Mouse (Mus musculus) midbrain, embryonic 15.5 days (tissue): Measurements from ENCODE around the gene Olfr493. TPM values are rescaled to one million over a fixed set of nuclear protein-coding genes. Genes with fewer than 3 reads are reported as not detected.

Experiments used
- ATAC-seq: fragments of 200-750 bp; cut with Nextera tagmentation; replicated peaks from 2 replicates; pipeline ENCODE4 v1.8.0; 2017; ENCODE audit warnings: moderate TSS enrichment
- H3K27ac ChIP-seq: fragments of 300-500 bp; sonication (generic); 2 replicates; pipeline ENCODE4 v1.5.1; 2015; ENCODE audit warnings: mild to moderate bottlenecking, inconsistent platforms
- H3K27me3 ChIP-seq: fragments of 300-500 bp; sonication (generic); replicated peaks from 2 replicates; pipeline ENCODE4 v1.6.1; 2015; ENCODE audit warnings: inconsistent platforms
- H3K36me3 ChIP-seq: fragments of 300-500 bp; sonication (generic); replicated peaks from 2 replicates; pipeline ENCODE4 v1.6.1; 2015; ENCODE audit warnings: inconsistent platforms
- H3K4me1 ChIP-seq: fragments of 300-500 bp; sonication (generic); 2 replicates; pipeline ENCODE4 v1.6.1; 2015; ENCODE audit warnings: inconsistent platforms
- H3K4me2 ChIP-seq: fragments of 300-500 bp; sonication (generic); 2 replicates; pipeline ENCODE4 v1.6.1; 2015; ENCODE audit warnings: inconsistent platforms, mild to moderate bottlenecking, moderate library complexity
- H3K4me3 ChIP-seq: fragments of 300-500 bp; sonication (generic); 2 replicates; pipeline ENCODE4 v1.5.1; 2015; ENCODE audit warnings: mild to moderate bottlenecking, inconsistent platforms
- H3K9ac ChIP-seq: fragments of 300-500 bp; sonication (generic); 2 replicates; pipeline ENCODE4 v1.6.1; 2015; ENCODE audit warnings: mild to moderate bottlenecking, inconsistent platforms
- H3K9me3 ChIP-seq: fragments of 300-500 bp; sonication (generic); 2 replicates; pipeline ENCODE4 v1.6.1; 2016; ENCODE audit warnings: inconsistent platforms
- WGBS: fragments of 180-500 bp; shearing (Covaris S2); methylation state at CpG from one replicate; pipeline ENCODE4 v1.1.7; 2015; ENCODE audit warnings: mixed read lengths; 5-methylcytosine and 5-hydroxymethylcytosine counted together
- polyA plus RNA-seq: library from polyadenylated mRNA; unstranded; fragments of >200 nt; fragmentation: Nextera tagmentation; extraction: Ambion mirVana; gene quantifications from 2 replicates; pipeline ENCODE4 v1.2.1, GENCODE M21; 2015

Gene Olfr493
- polyA plus RNA-seq: not detected in 2 replicates

- WGBS: 78% methylated on average over 1 of the region's 1 CpGs
- no peaks in the 10 kb centered on the region for H3K4me1 ChIP-seq
- H3K27ac ChIP-seq: no peak within 1 kb of the TSS
- H3K27me3 ChIP-seq: no peaks in the 10 kb centered on the region
- H3K4me2 ChIP-seq: no peak within 1 kb of the TSS
- ATAC-seq: no peak
- no peak within 1 kb of the TSS for H3K4me3 ChIP-seq
- H3K9me3 ChIP-seq: no peaks in the 10 kb centered on the region
- H3K9ac ChIP-seq: no peak within 1 kb of the TSS
- H3K36me3 ChIP-seq: no peaks in the 10 kb centered on the region
Measured at GRCm38 (mm10) chr7:108346879-108347278, at the start of gene Olfr493. TSS of gene Olfr493 (minus strand) at chr7:108346979.

- Histone ChIP-seq H3K4me3 (no peak within 1 kb of the TSS), H3K4me1 (no peaks in the 10 kb centered on the region), H3K27ac (no peak within 1 kb of the TSS), H3K9me3 (no peaks in the 10 kb centered on the region), H3K36me3 (no peaks in the 10 kb centered on the region), H3K27me3 (no peaks in the 10 kb centered on the region), H3K4me2 (no peak within 1 kb of the TSS), H3K9ac (no peak within 1 kb of the TSS)
- no peak for ATAC-seq
- WGBS: 79% methylated on average over 1 of the region's 1 CpGs
Measured at GRCm38 (mm10) chr7:108392867-108393266, 46.1 kb upstream of the Olfr493 start, which contains the start of gene Olfr495. TSS of gene Olfr495 (plus strand) at chr7:108393167.

GRCm38 (mm10) chr7:108365035-108365434 lies 18.3 kb upstream of the Olfr493 start, which contains the start of gene Olfr494:
TSS of gene Olfr494 (plus strand) at chr7:108365335.
- no peaks in the 10 kb centered on the region for H3K4me1 ChIP-seq
- no peak within 1 kb of the TSS for H3K9ac ChIP-seq
- H3K27me3 ChIP-seq: no peaks in the 10 kb centered on the region
- no peak within 1 kb of the TSS for H3K4me3 ChIP-seq
- H3K27ac ChIP-seq: no peak within 1 kb of the TSS
- 83% methylated on average over 3 of the region's 3 CpGs for WGBS
- H3K9me3 ChIP-seq: no peaks in the 10 kb centered on the region
- no peaks in the 10 kb centered on the region for H3K36me3 ChIP-seq
- no peak within 1 kb of the TSS for H3K4me2 ChIP-seq
- ATAC-seq: no peak

- Histone ChIP-seq H3K4me1 (no peaks in the 10 kb centered on the region), H3K9me3 (no peaks in the 10 kb centered on the region), H3K27ac (no peak within 1 kb of the TSS), H3K4me3 (no peak within 1 kb of the TSS), H3K36me3 (no peaks in the 10 kb centered on the region), H3K27me3 (no peaks in the 10 kb centered on the region), H3K4me2 (no peak within 1 kb of the TSS), H3K9ac (no peak within 1 kb of the TSS)
- no peak for ATAC-seq
- WGBS: 94% methylated on average over 2 of the region's 2 CpGs
Measured at GRCm38 (mm10) chr7:108323574-108323973, 23.2 kb downstream of the Olfr493 start, which contains the start of gene Olfr492. TSS of gene Olfr492 (minus strand) at chr7:108323674.

- 36% methylated on average over 1 of the region's 1 CpGs for WGBS
- H3K9me3 ChIP-seq: no peaks in the 10 kb centered on the region
- ATAC-seq: no peak
- H3K36me3 ChIP-seq: no peaks in the 10 kb centered on the region
- no peaks in the 10 kb centered on the region for H3K27me3 ChIP-seq
- no peaks in the 10 kb centered on the region for H3K4me1 ChIP-seq
- H3K27ac ChIP-seq: no peak within 1 kb of the TSS
- H3K4me3 ChIP-seq: no peak within 1 kb of the TSS
- H3K4me2 ChIP-seq: no peak within 1 kb of the TSS
- no peak within 1 kb of the TSS for H3K9ac ChIP-seq
Measured at GRCm38 (mm10) chr7:108313151-108313550, 33.6 kb downstream of the Olfr493 start, which contains the start of gene Olfr491. TSS of gene Olfr491 (plus strand) at chr7:108313451.

Other genes starting within 250 kb of the Olfr493 start
- 0.09 TPM in 1 of 2 replicates, not detected in the other for gene Olfr482, start 249.4 kb downstream of the Olfr493 start, polyA plus RNA-seq
- not detected in 2 replicates for gene Olfr483, start 246.1 kb downstream of the Olfr493 start, polyA plus RNA-seq
- gene Olfr484, start 219.5 kb downstream of the Olfr493 start, polyA plus RNA-seq: not detected in 2 replicates
- not detected in 2 replicates for gene Olfr485, start 187.1 kb downstream of the Olfr493 start, polyA plus RNA-seq
- not detected in 2 replicates for gene Olfr486, start 174.2 kb downstream of the Olfr493 start, polyA plus RNA-seq
- not detected in 2 replicates for gene Olfr487, start 132.3 kb downstream of the Olfr493 start, polyA plus RNA-seq
- gene Olfr488, start 88.6 kb downstream of the Olfr493 start, polyA plus RNA-seq: not detected in 2 replicates
- not detected in 2 replicates for gene Olfr490, start 58.0 kb downstream of the Olfr493 start, polyA plus RNA-seq
- gene Olfr491, start 33.5 kb downstream of the Olfr493 start, polyA plus RNA-seq: not detected in 2 replicates
- gene Olfr492, start 23.3 kb downstream of the Olfr493 start, polyA plus RNA-seq: not detected in 2 replicates
- not detected in 2 replicates for gene Olfr494, start 18.4 kb upstream of the Olfr493 start, polyA plus RNA-seq
- not detected in 2 replicates for gene Olfr495, start 46.2 kb upstream of the Olfr493 start, polyA plus RNA-seq
- not detected in 2 replicates for gene Olfr497, start 73.4 kb upstream of the Olfr493 start, polyA plus RNA-seq
- gene Olfr498, start 118.3 kb upstream of the Olfr493 start, polyA plus RNA-seq: not detected in 2 replicates
- gene Olfr502, start 178.1 kb upstream of the Olfr493 start, polyA plus RNA-seq: not detected in 2 replicates
- gene Olfr503, start 197.5 kb upstream of the Olfr493 start, polyA plus RNA-seq: not detected in 2 replicates
- not detected in 2 replicates for gene Olfr504, start 218.8 kb upstream of the Olfr493 start, polyA plus RNA-seq